Mouse (Mus musculus) limb, embryonic 12.5 days (tissue): ENCODE measurements around the gene Rbms1. TPM values are rescaled to one million over a fixed set of nuclear protein-coding genes. Genes with fewer than 3 reads are reported as not detected.

ENCODE experiments used
- ATAC-seq: fragments of 200-750 bp; cut with Nextera tagmentation; 2 replicates; pipeline ENCODE4 v1.8.0; 2017; ENCODE audit warnings: low read depth, moderate TSS enrichment; ENCODE audit not compliant: insufficient number of reproducible peaks, insufficient read depth, low FRiP score, low TSS enrichment
- H3K27ac ChIP-seq: fragments of 300-500 bp; sonication (generic); 2 replicates; pipeline ENCODE4 v1.5.1; 2016; ENCODE audit warnings: mild to moderate bottlenecking, moderate library complexity
- H3K27me3 ChIP-seq: fragments of 300-500 bp; sonication (generic); 2 replicates; pipeline ENCODE4 v1.6.1; 2016; ENCODE audit warnings: mild to moderate bottlenecking, moderate library complexity
- H3K36me3 ChIP-seq: fragments of 300-500 bp; sonication (generic); 2 replicates; pipeline ENCODE4 v1.6.1; 2016; ENCODE audit warnings: mild to moderate bottlenecking, moderate library complexity
- H3K4me1 ChIP-seq: fragments of 300-500 bp; sonication (generic); replicated peaks from 2 replicates; pipeline ENCODE4 v1.6.1; 2016
- H3K4me2 ChIP-seq: fragments of 300-500 bp; sonication (generic); 2 replicates; pipeline ENCODE4 v1.6.1; 2016; ENCODE audit warnings: mild to moderate bottlenecking, moderate library complexity
- H3K4me3 ChIP-seq: fragments of 300-500 bp; sonication (generic); replicated peaks from 2 replicates; pipeline ENCODE4 v1.5.1; 2016; ENCODE audit warnings: mild to moderate bottlenecking
- H3K9ac ChIP-seq: fragments of 300-500 bp; sonication (generic); replicated peaks from 2 replicates; pipeline ENCODE4 v1.6.1; 2016; ENCODE audit warnings: mild to moderate bottlenecking, moderate library complexity
- H3K9me3 ChIP-seq: fragments of 300-500 bp; sonication (generic); 2 replicates; pipeline ENCODE4 v1.6.1; 2016; ENCODE audit warnings: mild to moderate bottlenecking, moderate library complexity
- whole genome bisulfite sequencing: fragments of 180-500 bp; shearing (Covaris S2); methylation state at CpG from one replicate; pipeline ENCODE4 v1.1.7; 2016; 5-methylcytosine and 5-hydroxymethylcytosine counted together
- polyA plus RNA-seq: library from polyadenylated mRNA; unstranded; fragments of >200 nt; fragmentation: Nextera tagmentation; extraction: Ambion mirVana; gene quantifications from 2 replicates; pipeline ENCODE4 v1.2.1, GENCODE M21; 2016

Rbms1 gene
- polyA plus RNA-seq, 1 experiment from 2014 or later = 101 TPM

- ATAC-seq = no peak
- Histone ChIP-seq H3K36me3 (peaks cover 6% of the 10 kb centered on the region), H3K9ac (no peak overlapping the region), H3K27me3 (no peaks in the 10 kb centered on the region), H3K4me3 (no peak overlapping the region), H3K4me2 (no peak overlapping the region), H3K9me3 (no peaks in the 10 kb centered on the region), H3K4me1 (peaks cover 26% of the 10 kb centered on the region), H3K27ac (0 out of 2 replicates have a peak overlapping the region, but pooled peaks have one; percentile 12)
- WGBS = 79% methylated on average over 5 of the region's 5 CpGs
Measured at GRCm38 (mm10) chr2:60864256-60864795, 98.7 kb downstream of the Rbms1 start.

DNA sequence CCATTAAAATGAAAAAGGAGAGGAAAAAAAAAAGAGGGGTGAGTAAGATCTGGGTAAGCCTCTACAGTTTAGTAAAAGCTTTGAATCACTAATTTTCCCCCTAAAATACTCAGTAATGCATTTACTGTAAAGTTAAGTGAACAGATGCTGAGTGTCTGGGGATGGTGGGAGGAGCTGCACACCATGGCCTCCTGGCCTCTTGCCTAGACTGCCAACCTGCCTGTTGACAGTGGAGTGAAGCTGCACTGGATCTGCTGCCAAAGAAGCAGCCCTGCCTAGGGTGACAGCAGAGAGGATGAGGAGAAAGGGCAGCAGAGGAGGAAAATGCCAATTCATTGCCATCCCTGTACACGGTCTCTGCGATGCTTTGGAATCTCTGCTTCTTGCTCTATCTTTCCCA is 99.2 kb downstream of the Rbms1 start:
- Histone ChIP-seq H3K9me3 (no peaks in the 10 kb centered on the region), H3K36me3 (peaks cover 10% of the 10 kb centered on the region), H3K4me1 (peaks cover 26% of the 10 kb centered on the region), H3K9ac (no peak overlapping the region), H3K4me2 (no peak overlapping the region), H3K27me3 (no peaks in the 10 kb centered on the region), H3K4me3 (no peak overlapping the region), H3K27ac (no peak overlapping the region)
- no peak for ATAC-seq
- WGBS = 96% methylated on average over 2 of the region's 2 CpGs

DNA sequence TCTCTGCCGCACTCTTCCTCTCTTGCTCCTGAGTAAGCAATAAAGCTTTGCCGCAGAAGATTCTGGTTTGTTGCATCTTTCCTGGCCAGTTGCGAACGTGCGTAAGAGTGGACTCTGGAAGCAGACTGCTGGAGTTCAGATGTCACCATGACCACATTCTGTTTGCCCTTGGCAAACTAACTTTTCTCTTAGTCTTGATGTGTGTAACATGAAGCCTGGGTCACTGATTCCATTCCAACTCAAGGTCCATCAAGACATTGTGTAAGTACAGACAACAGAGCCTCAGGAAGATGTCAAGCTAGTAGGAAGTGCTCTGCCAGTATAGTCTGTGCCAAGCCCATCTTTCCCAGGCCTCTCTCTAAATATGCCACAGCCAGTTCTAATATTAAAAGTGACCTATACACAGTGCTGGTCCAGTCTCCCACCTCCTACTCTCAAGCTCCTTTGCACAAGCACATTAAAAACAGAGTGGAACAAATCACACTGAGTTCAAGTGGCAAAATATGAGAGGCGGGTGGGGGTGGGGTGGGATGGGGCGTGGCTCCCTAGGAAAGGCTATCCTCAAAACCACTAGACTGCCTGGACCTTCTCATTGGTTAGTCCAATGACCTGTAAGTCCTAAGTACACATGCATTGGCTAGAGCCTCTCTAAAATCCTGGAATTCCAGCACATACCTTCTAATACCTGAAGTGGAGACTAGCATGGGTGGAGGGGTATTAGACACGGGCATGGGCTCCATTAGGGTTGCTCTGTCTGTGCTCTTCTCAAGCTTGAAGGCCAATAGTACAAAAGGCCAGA is 99.9 kb downstream of the Rbms1 start:
- Histone ChIP-seq H3K36me3 (peaks cover 18% of the 10 kb centered on the region), H3K4me3 (no peak overlapping the region), H3K9me3 (no peaks in the 10 kb centered on the region), H3K4me1 (peaks cover 26% of the 10 kb centered on the region), H3K27ac (no peak overlapping the region), H3K27me3 (no peaks in the 10 kb centered on the region), H3K4me2 (no peak overlapping the region), H3K9ac (no peak overlapping the region)
- no peak for ATAC-seq
- 92% methylated on average over 8 of the region's 8 CpGs for WGBS

GRCm38 (mm10) chr2:60858116-60858515 is 104.9 kb downstream of the Rbms1 start:
- no peak overlapping the region for H3K27ac ChIP-seq
- H3K36me3 ChIP-seq = peaks cover 21% of the 10 kb centered on the region
- peaks cover 8% of the 10 kb centered on the region for H3K4me1 ChIP-seq
- ATAC-seq = no peak
- no peak overlapping the region for H3K4me2 ChIP-seq
- no peak overlapping the region for H3K9ac ChIP-seq
- no peak overlapping the region for H3K4me3 ChIP-seq
- WGBS = 97% methylated on average over 1 of the region's 1 CpGs
- no peaks in the 10 kb centered on the region for H3K27me3 ChIP-seq
- no peaks in the 10 kb centered on the region for H3K9me3 ChIP-seq

DNA sequence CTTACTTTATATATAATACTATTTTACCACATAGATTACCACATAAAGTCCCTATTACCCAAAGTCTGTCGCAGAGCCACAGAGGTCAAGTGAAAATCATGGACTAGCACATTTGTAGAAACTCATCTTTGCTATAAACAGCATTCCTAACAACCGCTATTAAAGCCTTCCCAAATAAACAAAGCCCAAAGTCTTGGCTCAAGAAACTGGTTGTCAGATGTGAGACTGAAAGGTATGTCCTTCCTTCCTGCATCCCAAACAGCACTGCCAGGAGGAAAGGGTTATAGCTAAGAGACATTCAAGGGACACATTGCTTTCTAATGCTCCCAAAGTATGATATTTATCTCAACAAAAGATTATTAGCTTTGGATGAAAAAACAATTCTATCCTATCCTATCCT is 106.9 kb downstream of the Rbms1 start:
- no peak overlapping the region for H3K4me2 ChIP-seq
- no peak overlapping the region for H3K27ac ChIP-seq
- no peak overlapping the region for H3K9ac ChIP-seq
- peaks cover 16% of the 10 kb centered on the region for H3K4me1 ChIP-seq
- H3K4me3 ChIP-seq = no peak overlapping the region
- no peaks in the 10 kb centered on the region for H3K9me3 ChIP-seq
- peaks cover 21% of the 10 kb centered on the region for H3K36me3 ChIP-seq
- ATAC-seq = no peak
- H3K27me3 ChIP-seq = no peaks in the 10 kb centered on the region
- WGBS = 77% methylated on average over 2 of the region's 2 CpGs

DNA sequence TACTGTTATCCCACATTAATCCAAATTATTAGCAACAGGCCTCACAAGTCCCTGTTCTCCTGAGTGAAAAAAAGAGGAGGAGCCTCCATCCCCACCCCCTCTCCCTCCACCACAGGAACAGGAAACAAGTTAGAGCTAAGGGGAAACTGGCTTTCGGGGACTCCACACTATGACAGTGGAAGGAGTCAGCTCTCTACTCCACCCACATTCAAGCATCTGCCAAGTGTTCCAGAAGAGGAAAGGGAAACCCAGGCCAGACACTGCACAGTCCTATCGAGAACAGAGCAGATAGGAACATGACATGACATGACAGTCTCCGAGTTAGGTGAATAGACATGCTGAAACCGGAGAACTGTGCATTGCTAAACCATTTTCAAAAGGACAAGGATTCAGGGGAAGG is 108.0 kb downstream of the Rbms1 start:
- H3K4me3 ChIP-seq = no peak overlapping the region
- 60% methylated on average over 4 of the region's 4 CpGs for WGBS
- peaks cover 26% of the 10 kb centered on the region for H3K4me1 ChIP-seq
- no peaks in the 10 kb centered on the region for H3K9me3 ChIP-seq
- no peak overlapping the region for H3K4me2 ChIP-seq
- no peak overlapping the region for H3K27ac ChIP-seq
- ATAC-seq = no peak
- no peaks in the 10 kb centered on the region for H3K27me3 ChIP-seq
- no peak overlapping the region for H3K9ac ChIP-seq
- H3K36me3 ChIP-seq = peaks cover 21% of the 10 kb centered on the region

DNA sequence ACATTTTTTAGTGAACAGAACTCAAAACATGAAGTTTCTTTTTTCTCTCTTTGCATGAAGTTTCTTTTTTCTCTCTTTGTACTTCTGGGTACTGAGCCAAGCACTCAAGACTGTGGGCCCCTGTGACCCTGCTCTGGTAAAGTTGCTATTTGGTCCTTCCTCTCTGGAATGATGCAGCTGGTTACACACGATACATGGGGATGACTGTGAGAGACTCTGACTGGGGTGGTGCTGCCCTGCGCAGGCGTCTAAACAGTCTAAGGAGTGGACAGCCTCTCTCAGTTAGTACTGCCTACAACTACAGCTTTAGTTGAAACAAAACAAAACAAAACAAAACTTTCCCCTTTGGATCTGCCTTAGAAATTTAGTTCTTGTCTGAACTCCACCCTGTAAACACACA is 111.1 kb downstream of the Rbms1 start:
- H3K4me2 ChIP-seq = no peak overlapping the region
- H3K9me3 ChIP-seq = no peaks in the 10 kb centered on the region
- no peak overlapping the region for H3K4me3 ChIP-seq
- H3K27me3 ChIP-seq = no peaks in the 10 kb centered on the region
- 75% methylated on average over 3 of the region's 3 CpGs for WGBS
- H3K4me1 ChIP-seq = peaks cover 32% of the 10 kb centered on the region
- H3K36me3 ChIP-seq = no peaks in the 10 kb centered on the region
- no peak overlapping the region for H3K9ac ChIP-seq
- no peak overlapping the region for H3K27ac ChIP-seq
- ATAC-seq = no peak

DNA sequence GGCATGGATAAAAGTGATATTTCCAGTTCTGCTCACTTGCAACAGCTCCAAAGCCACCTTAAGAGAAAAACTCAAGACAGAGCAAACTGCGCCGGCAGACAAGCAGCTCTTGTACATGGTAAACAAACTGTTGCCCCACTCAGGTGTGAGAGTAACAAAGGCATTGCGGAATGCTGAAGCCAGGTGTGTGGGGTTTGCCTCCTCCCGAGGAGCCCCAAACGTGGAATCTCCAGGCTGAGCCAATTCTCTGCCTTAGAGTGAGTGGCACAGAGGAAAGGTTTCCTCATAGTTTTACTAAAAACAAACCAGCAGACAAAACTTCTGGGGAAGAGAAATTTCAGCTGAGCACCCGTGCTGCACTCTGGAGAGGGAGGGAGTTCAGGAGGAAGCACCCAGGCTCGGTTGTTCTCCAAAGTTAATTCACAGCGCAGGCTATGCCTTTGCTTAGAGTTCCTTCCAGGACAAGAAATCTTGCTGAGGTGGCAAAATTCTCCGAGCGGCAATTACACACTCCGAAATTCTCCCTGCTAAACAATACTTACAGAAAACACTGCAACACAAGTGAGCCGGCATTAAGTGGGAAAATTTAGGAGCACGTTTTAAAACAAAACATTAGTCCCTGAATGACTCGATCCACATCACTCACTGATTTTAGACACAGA is 111.8 kb downstream of the Rbms1 start:
- no peak overlapping the region for H3K4me3 ChIP-seq
- peaks cover 32% of the 10 kb centered on the region for H3K4me1 ChIP-seq
- H3K4me2 ChIP-seq = no peak overlapping the region
- no peaks in the 10 kb centered on the region for H3K9me3 ChIP-seq
- no peaks in the 10 kb centered on the region for H3K27me3 ChIP-seq
- 74% methylated on average over 14 of the region's 14 CpGs for WGBS
- H3K9ac ChIP-seq = no peak overlapping the region
- H3K27ac ChIP-seq = no peak overlapping the region
- no peak for ATAC-seq
- no peaks in the 10 kb centered on the region for H3K36me3 ChIP-seq

DNA sequence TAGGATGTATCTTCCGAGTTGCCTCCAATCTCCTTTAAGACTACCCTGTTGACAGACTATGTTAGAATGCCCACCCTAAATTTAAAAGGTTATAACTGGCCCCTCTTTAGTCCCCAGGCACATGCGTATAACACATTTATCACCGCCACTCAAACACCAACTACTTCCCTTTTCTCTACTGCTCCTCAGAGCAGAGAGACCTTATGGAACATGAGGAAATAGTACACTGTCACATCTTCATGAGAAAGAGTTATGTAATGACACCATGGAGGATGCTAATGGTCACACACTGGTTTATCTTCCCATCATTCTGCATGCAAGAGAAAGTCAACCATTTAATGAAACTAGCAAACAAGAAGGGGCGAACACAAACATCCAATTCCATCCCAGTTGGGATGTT is 114.5 kb downstream of the Rbms1 start:
- Histone ChIP-seq H3K4me3 (no peak overlapping the region), H3K27ac (no peak overlapping the region), H3K27me3 (no peaks in the 10 kb centered on the region), H3K9ac (no peak overlapping the region), H3K4me2 (no peak overlapping the region), H3K4me1 (peaks cover 26% of the 10 kb centered on the region), H3K36me3 (no peaks in the 10 kb centered on the region), H3K9me3 (no peaks in the 10 kb centered on the region)
- no peak for ATAC-seq
- 92% methylated on average over 4 of the region's 4 CpGs for WGBS

DNA sequence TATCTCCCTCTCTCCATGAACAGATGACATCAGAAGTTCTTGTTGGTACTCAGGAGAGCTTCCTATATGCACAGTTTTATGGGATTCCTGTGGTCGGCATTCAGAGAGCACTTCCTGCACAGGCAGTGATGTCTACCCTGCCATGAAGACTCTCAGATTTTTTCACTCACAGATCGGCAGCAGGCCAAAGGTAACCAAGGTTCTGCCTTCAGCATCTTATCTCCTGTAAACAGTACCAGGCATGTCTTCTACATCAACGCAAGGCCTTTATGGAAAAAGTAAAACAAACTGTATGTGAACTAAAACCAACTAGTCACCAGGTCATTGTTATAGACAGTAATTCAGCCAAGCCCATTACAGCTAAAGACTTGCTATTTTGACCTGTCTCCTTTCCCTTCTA is 115.0 kb downstream of the Rbms1 start:
- H3K4me3 ChIP-seq = no peak overlapping the region
- no peak overlapping the region for H3K27ac ChIP-seq
- no peak overlapping the region for H3K9ac ChIP-seq
- H3K4me2 ChIP-seq = no peak overlapping the region
- 77% methylated on average over 3 of the region's 3 CpGs for WGBS
- no peaks in the 10 kb centered on the region for H3K27me3 ChIP-seq
- no peaks in the 10 kb centered on the region for H3K36me3 ChIP-seq
- peaks cover 29% of the 10 kb centered on the region for H3K4me1 ChIP-seq
- ATAC-seq = no peak
- no peaks in the 10 kb centered on the region for H3K9me3 ChIP-seq

GRCm38 (mm10) chr2:60845316-60845894 is 117.6 kb downstream of the Rbms1 start:
- H3K4me3 ChIP-seq = no peak overlapping the region
- H3K27ac ChIP-seq = no peak overlapping the region
- H3K9me3 ChIP-seq = no peaks in the 10 kb centered on the region
- WGBS = 39% methylated on average over 5 of the region's 5 CpGs
- H3K9ac ChIP-seq = no peak overlapping the region
- peaks cover 17% of the 10 kb centered on the region for H3K4me1 ChIP-seq
- H3K27me3 ChIP-seq = no peaks in the 10 kb centered on the region
- no peak overlapping the region for H3K4me2 ChIP-seq
- no peak for ATAC-seq
- peaks cover 11% of the 10 kb centered on the region; the same call in 1 of the 2 replicates for H3K36me3 ChIP-seq
